Mouse (Mus musculus): ENCODE measurements around the gene Inpp4b.

The Inpp4b gene

DNA sequence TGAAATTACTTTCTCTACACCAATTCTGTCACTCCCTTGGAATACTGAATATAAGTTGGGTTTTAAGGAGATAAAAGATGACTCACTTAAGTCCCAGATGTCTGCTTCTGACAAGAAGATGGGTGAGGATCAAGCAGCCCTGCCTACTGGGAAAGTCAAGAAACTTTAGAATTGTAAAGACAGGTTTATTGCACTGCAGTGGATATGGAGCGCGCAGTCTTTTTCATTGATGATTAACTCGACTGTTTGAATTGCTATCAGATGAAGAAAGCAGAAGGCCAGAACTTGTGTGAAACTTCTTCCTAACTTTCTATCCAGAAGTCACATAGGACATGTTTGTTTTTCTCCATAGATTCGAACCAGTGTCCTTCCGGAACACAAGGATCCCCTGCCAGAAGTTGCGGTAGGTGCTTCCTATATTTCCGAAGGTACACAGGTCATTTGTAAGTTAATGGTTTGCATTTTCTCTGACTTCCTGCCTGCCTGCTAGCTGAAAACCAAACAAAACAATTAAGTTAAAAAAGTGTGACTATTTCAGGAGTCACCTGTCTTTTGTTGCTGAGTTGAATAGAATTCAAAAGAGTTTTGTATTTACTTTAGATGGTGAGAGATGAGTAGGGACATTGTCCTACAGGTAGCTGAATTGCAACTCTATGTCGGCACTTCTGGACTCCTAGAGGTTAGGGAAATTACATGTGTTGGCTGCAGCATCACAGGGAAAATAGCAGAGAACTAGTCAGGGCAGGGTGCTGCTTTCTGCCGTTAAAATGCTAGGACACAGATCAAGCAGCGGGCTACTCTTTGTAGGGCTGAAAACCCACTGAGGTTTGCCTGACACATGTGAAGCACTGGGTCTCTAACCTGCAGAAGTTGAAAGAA is 502.0 kb downstream of the Inpp4b start:
- no peak for DNase-seq (ENCODE audit: low spot score)

DNA sequence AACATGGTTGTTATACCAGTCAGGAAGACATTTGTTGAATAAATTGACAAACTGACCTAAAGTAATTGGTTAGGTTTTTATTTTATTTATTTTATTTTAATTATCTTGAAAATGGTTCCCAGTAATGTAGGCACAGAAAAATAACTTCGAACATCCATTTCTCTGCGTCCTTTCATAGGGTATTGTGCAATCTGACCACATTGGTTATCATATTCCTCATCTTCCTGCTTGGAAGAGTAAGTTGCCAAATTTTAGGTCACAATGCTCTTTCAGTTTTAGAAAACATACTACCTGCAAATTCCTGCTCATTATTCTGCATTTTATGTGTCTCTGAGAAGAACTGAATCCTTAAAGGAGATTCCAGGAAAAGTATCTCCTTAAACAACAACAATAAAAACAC is 505.6 kb downstream of the Inpp4b start:
- no peak for DNase-seq (ENCODE audit: low spot score)

DNA sequence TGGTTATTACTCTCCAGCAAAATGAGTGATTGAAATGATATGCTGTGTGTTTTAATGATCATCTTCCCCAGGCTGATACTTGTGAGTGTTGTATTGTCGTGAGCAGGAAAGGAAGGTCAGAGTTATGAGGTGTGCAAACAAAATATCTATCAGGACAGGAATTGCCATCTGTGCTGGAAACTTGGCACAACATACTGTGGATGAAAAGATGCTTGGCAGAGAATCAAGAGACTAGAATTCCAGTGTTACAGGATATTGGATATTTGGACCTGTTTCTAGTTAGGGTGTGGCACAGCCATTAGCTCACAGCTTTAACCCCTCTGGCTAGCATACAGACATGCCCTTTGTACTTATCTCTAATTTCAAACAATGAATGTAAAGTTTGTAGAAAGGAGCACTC is 507.6 kb downstream of the Inpp4b start:
- no peak for DNase-seq (ENCODE audit: low spot score)

DNA sequence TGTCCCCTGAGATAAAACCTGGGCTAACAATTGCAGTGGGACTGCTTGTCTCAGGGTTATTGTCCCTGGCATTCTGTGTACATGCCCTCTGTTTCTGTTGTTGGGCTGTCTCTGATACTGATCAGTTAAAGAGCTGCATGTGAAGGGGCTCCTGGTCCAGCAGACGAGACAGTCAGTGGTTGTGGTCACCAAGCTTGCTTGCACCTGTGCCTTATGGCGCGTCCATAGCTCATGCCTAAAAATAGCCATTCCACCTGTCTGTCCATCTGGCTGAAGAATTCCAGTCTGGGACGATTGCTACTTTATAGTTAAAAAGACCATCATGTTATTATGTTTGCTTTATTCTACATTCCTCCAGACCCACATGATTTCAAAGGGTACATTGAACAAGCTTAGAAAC is 510.8 kb downstream of the Inpp4b start:
- no peak for DNase-seq (ENCODE audit: low spot score)

DNA sequence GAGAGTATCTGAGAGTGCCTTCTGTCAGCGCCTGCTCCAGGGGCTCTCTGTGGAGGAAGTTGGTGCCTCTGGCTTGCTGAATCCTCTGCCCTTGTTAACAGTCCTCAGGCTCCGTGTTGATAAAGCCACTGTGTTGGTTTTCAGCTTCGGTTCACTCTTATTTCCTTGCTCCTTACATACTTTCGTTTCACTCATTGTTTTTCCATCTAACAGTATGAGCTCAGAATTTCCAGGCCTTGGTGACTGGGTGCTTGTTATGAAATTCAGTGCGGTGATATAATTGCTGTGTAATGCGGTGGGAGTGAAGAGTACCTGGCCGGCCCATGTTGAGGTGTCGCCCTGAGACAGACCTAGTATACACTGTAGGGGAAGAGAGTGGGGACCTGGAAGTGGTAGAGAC is 512.2 kb downstream of the Inpp4b start:
- DNase-seq (ENCODE audit: low spot score) = no peak

DNA sequence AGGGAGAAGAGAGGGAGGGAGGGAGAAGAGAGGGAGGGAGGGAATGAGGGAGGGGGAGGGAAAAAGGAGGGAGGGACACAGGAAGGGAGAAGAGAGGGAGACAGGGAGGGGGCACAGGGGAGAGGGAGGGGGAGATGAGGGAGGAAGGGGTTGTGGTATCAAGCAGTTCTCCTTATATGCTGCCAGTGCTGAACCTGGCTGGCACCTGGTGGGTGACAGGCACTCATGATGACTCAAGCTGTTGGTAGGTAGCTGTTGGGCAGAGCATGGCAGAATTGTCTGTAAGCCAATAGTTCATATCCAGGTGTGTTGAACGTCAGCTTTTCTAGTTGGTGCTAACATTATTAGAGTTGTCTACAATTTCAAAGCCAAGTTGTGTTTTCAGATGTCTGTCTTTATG is 512.7 kb downstream of the Inpp4b start:
- no peak for DNase-seq (ENCODE audit: low spot score)

DNA sequence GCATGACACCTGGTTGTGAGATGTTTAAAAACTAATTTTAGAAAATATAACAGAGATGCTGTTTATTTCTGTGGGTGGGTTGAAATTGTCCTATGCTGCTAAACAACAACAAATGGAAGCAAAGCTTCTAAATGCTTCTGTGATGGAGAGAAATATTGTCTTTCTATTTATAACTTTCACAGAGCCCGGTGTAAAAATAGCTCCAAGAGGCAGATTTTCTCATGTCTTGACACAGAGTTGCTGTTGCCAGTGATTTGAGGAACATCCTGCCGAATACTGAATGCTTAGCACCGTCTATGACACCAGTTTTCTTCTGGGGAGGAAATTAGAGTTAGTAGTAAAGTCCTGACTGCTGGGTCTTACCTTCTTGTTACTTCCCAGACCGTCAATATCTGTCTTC is 513.8 kb downstream of the Inpp4b start:
- no peak for DNase-seq (ENCODE audit: low spot score)

DNA sequence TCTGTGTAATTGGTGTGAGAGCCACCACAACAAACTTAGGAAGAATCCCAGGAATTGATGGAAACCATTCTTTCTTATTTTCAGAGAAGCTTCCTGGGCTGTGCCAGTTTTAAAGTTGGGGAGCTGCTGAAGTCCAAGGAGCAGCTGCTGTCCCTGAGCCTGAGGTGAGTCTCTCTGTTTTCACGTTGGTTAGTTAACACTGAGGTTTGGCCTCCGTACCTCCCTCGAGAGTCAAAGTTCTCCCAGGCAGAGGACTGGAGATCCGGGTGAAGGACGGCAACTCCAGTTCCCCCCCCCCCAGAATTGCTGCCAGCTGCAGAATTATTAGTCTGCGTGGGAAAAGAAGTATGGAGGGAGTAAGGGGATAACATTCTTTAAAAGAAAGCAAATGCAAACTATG is 514.3 kb downstream of the Inpp4b start:
- no peak for DNase-seq (ENCODE audit: low spot score)

DNA sequence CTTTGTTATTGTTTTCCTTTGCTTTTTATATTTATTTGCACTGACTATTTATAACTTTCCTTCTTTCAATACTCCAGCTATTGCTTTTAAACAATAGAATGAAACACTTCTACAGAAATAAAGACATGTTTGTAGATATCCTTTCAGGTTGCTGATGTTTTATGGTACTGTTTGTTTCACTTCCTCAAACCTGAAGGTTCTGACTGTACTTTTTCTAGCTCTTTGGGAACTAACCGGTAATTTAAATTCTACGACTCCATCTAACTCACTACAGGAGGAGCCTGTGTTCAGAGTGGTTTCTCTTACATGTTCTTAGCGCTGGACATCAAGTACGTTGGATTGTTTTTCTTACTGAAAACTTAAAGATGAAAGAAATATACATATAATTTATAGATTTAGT is 516.0 kb downstream of the Inpp4b start:
- DNase-seq (ENCODE audit: low spot score) = no peak

DNA sequence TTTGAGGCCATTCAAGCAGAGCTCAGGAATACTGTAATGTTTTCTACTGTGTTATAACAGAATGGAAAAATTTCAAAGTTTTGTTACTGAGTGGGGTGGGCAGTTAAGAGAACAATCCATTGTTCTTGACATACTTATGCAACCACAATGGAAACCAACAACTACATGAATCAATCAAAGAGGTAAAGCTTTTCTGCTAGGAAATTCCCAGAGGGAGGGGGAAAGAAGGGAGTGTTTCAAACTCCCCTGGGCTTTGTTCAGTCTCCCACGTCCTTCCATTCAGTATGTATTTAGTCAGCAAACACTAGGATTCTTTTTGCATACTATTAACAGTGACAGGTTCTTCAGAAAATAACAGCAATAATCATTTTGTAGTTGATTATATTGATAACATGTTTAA is 517.4 kb downstream of the Inpp4b start:
- no peak for DNase-seq (ENCODE audit: low spot score)

DNA sequence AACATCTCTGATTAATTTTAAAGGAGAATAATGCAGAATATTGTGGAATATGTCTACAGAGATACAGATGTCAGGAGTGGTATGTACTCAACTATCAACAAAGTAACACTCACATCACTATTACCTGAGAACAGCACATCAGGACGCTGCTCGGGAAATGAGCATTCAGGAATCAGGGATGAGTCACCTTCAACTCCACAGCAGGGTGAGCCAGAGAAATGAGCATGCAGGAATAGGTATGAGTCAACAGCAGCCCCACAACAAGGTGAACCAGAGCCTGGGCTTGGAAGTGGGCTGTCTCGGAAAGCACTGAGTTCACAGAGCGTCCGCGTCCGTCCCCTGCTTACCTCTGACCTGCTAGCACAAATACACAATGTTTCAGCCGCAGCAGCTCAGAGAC is 519.0 kb downstream of the Inpp4b start:
- no peak for DNase-seq (ENCODE audit: low spot score)

DNA sequence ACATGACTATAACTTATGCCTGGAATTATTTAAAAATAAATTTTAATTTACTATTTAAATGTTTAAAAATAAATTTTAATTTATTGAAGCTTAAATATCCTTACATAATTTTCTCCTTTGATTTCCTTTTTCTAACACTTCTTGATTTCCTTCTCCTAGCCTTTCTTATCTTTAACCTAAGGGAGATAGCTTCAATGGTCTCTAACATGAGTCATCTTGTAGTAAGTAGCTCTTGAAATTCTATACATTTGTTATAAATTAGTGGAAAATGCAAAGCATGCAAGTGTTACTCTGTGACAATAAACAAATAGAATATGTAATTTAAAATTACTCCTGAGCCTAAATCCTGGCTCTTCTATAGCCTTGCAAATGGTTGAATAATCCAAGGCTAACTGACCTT is 520.4 kb downstream of the Inpp4b start:
- no peak for DNase-seq (ENCODE audit: low spot score)

DNA sequence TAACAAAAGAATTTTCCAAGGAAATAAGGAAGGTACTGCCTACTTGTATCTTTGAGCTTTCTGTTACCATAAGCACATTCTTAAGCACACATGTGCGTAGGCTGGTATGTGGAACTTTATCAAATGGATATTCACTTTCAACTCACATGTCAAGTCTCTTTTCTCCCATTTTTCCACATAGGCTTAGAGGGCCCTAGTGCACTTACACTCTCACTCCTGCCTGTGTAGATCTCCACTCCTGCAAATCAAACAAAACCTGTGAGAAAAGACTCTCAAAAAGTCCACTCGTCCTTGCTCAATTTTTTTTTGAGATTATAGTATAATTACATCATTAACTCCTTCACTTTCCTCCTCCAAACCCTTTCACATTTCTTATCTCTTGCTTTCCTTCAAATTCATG is 522.0 kb downstream of the Inpp4b start:
- no peak for DNase-seq (ENCODE audit: low spot score)

DNA sequence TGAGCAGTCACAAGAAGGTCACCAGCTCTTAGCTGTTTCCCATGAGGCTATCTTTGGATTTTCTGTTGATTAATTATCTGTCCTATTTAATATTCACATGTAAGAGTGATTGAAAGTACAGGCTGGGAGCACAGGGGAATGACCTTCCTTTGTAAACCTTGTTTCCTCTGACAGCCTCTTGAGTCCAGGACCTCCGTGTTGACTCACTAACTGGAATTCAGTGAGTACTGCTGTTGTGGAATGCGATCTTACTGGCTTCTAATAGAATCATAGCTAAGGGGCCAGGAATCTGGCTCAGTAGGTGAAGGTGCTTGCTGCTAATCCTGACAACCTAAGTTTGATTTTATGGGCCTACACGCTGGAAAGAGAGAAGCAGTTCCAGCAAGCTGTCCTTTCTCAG is 523.3 kb downstream of the Inpp4b start:
- DNase-seq (ENCODE audit: low spot score) = no peak

DNA sequence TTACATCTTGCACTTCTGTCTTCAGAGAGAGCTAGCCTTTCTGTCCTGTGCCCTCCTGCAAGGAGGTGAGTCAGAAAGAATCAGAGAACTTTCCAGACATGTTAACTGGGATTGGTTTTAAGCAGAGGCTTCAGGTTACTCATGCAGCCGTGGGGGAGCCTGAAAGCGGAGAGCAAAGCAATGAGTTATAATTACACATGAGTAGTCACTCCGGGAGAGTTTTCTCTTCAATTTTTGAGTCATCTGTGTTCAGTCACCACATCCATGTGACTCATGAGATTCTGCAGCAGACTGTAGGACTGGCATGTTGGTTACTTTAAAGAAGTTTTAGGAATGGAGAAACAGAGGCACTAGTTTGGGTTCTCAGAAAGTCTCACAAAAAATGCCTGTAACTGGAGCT is 524.7 kb downstream of the Inpp4b start:
- no peak for DNase-seq (ENCODE audit: low spot score)

DNA sequence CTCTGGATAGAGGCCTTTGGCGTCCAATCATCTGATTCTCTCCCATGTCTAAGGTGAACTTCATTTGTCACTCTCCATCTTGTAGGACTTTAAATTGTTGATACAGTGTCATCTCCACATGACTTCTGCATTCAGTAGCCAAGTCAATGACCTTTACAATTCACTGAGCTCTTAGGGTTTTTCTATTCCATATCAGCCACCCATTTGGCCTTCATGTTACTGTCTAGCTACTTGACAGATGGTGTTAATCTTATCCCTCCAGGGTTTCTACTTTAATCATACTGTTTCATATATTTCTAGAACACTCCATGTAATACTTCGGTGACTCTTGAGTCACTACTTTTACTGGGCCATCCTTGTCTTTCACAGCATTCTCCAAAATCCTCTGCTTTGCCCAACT is 528.1 kb downstream of the Inpp4b start:
- DNase-seq (ENCODE audit: low spot score) = no peak

DNA sequence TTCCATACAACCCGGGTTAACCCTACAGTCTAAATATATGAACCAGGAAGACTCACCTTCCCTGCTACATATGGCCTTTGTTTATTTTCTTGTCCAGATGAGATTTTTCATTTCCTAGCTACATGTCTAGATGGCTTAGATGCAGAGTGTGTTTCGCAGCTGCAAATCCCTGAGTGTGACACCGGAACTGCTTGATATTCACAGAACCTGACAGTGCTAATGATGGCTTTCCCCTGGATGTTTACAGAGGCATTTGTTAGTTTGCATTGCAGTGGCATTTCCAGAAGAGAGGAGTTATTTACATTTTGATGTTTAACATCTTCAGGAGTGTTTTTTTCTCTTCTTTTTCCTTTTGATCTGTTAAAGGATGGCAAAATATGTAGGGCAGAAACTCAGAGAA is 537.7 kb downstream of the Inpp4b start:
- no peak for DNase-seq (ENCODE audit: low spot score)

DNA sequence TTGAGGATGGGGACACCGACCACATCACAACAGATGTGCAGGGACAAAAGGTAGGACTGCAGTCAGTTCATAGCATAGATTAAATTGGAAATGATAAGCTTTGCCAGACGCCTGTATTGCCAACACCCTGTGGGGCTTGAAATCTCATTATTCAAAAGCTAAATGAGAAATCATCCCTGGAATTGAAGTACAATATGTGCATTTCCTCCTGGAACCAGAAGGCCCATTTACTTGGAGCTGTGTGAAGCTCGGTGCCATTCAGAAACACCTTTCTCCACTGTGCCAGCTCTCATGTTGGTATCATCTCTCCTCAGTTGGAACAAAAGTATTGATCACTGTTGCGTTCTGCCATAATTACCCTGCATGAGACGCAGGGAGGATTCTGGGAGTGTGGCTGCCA is 541.8 kb downstream of the Inpp4b start:
- DNase-seq (ENCODE audit: low spot score) = no peak

DNA sequence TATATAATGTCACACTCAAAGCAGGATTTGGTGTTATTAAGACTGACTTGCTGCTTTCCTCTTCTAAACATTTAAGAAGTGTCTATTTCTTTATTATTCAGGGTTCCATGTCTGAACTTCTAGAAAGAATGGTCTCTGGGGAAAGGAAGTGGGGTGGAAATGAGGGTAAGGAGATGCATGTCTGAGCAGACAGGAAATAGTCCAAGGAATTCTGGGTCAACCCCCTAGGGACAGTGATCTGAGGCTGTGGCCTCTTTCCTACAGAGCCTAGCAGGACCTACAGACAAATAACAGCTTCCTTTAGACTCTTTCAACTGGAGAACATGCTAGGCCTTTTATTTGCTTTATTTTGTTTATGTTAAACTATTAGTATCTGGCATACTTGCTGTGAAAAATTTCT is 546.5 kb downstream of the Inpp4b start:
- DNase-seq (ENCODE audit: low spot score) = no peak

DNA sequence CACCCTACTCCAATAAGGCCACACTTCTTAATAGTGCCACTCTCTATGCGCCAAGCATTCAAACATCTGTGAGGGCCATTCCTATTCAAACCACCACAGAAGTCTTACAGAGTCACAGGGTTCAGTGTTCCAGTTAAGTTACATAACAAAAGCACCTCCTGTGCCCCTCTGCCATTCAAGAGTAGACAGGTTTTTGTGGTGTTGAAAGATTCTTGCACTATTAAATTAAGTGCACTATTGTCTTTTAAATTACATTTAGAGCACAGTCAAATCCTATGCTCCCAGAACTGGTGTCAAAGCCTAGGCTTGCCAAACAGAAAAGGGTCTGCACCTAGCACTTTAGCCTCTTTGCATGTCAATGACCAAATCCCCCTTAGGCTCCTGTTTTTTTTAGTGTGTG is 550.9 kb downstream of the Inpp4b start:
- no peak for DNase-seq (ENCODE audit: low spot score)

DNA sequence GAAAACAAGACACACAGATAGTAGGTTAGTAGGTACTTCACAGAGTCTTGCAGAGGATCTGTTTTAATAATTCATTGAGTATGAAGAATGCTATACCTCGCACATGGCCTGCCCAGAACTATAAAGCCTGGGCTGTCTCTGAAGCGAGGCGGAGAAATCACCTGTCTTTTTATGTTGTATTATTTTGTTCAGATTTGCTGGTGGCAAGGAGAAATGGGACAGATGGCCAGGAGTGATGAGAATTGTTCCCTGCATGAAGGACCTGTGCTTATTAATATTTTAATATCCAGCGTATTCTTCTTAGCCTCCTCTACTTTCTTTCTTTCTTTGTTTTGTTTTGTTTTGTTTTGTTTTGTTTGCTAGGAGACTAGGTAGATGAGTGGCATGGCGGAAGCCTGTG is 604.5 kb downstream of the Inpp4b start:
- no peak for DNase-seq (ENCODE audit: low spot score)

DNA sequence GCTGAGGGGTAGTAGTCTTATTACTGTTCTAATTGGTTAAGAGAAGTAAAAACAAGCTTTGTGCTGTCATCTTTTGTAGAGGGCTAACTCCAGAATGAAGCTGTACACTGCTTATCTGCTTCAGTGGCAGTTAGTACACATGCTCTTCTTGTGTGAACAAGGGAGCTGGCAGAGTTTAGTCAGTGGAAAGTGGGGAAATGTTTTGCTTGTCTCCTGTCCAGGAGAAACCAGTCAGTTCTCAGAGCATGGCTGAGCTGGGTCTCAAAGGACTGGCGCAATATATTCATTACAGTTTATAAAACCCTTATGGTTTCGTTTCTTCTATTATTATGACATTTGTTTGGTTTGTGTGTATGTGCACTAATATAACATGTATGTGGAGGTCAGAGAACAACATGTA is 610.7 kb downstream of the Inpp4b start:
- no peak for DNase-seq (ENCODE audit: low spot score)

DNA sequence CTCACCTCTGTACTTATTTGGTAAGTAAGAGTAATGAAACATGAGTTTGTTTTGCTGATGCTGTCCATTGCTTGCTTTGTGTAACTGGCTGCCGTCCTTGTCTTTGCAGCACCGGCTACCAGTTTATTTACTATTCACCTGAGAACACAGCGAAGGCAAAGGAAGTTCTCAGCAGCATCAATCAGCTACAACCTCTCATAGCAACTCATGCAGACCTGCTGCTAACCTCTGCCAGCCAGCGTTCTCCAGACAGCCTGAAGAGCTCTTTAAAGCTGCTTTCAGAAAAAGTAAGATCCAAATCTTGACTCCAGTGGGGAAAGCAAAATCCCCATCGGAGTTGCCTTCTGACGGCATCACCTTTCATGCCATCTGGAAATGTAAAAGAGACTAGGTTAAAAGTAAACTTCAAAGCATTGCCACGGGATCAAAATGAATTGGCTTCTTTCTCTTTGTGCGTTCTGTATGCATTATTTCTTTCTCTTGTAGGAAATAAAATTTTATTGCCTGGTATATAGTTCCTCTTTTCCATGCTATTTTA is 642.8 kb downstream of the Inpp4b start:
- no peak for DNase-seq (ENCODE audit: low spot score)

DNA sequence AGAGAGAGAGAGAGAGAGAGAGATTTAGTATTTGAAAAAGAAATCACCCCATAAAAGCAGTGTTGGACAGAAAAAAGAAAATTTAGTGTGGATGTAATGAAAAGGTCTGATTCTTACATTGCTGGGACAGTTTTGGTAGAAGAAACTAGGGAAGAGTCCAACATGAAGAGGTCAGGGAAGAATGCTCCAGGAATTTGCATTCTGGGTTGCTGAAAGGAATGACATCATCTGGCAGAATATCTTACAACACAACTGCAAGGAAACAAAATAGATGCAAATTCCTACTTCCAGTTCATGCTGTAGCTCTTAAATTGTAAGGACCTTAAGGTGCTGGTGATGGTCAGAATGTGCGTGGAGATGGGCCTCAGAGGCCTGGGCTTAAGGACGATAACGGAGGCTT is 650.6 kb downstream of the Inpp4b start:
- DNase-seq (ENCODE audit: low spot score) = no peak

Measured in retina, embryonic 14.5 days (tissue).